8 mouse cellular contexts compared by ENCODE assay signal in genomic region chr7:78924300-78924699, GRCm38 (mm10). TPM values are rescaled to one million over a fixed set of nuclear protein-coding genes. Genes with fewer than 3 reads are reported as not detected.
DNase-seq lines count a peak whose midpoint lies in the region; ATAC-seq and TF ChIP-seq lines count a peak whose summit lies in the region.

No protein-coding gene starts in this region.

- ATAC-seq in lung, postnatal 0 days = peak; percentile 60

- DNase-seq in adrenal gland, adult (ENCODE audit: inconsistent age in 2 of 2, low spot score in 1 of 2) = peak; percentile 65 to 88
- DNase-seq in adrenal gland, adult 8-10 months = no peak
- peak; percentile 62 to 71 for DNase-seq in adrenal gland, adult 18-20 months (ENCODE audit: low spot score in 2 of 2)
- peak; percentile 89 for DNase-seq in embryo, embryonic 11 days
- peak; percentile 81 for DNase-seq in heart, embryonic 10.5 days (ENCODE audit: low spot score)
- peak; percentile 70 to 83 for DNase-seq in layer of hippocampus, adult 2 months (ENCODE audit: low spot score in 2 of 2)
- DNase-seq in lung, postnatal 0 days (ENCODE audit: low spot score) = peak; percentile 77
- DNase-seq in retina, postnatal 1 day = peak; percentile 88

- H3K27ac ChIP-seq in heart, embryonic 10.5 days = no peak overlapping the region; the same call in 1 of the 2 replicates
- no peak overlapping the region for H3K27ac ChIP-seq in layer of hippocampus, adult 2 months
- H3K27ac ChIP-seq in lung, postnatal 0 days (ENCODE audit: low read length) = no peak overlapping the region

- TF ChIP-seq EP300 in lung, postnatal 0 days (IDR thresholded peaks at IDR 0.05) = no peak

- H3K4me1 ChIP-seq in heart, embryonic 10.5 days = no peaks in the 10 kb centered on the region
- H3K4me1 ChIP-seq in lung, postnatal 0 days (ENCODE audit: insufficient read depth, low read depth, low read length) = no peaks in the 10 kb centered on the region

- no peak overlapping the region for H3K4me2 ChIP-seq in lung, postnatal 0 days (replicated peaks; ENCODE audit: low read depth, low read length)

- H3K36me3 ChIP-seq in heart, embryonic 10.5 days = no peaks in the 10 kb centered on the region
- no peaks in the 10 kb centered on the region for H3K36me3 ChIP-seq in lung, postnatal 0 days (ENCODE audit: insufficient read depth, low read length)

- H3K9ac ChIP-seq in lung, postnatal 0 days (replicated peaks; ENCODE audit: low read depth) = no peak overlapping the region

- peak; percentile 97 for TF ChIP-seq CTCF in layer of hippocampus, adult 2 months (conservative IDR thresholded peaks at IDR 0.05)
- TF ChIP-seq CTCF in lung, postnatal 0 days (IDR thresholded peaks at IDR 0.05) = peak; percentile 95

- no peak overlapping the region for H3K4me3 ChIP-seq in heart, embryonic 10.5 days
- no peak overlapping the region for H3K4me3 ChIP-seq in layer of hippocampus, adult 2 months
- H3K4me3 ChIP-seq in lung, postnatal 0 days (ENCODE audit: low read depth, low read length) = no peak overlapping the region

- H3K27me3 ChIP-seq in heart, embryonic 10.5 days (ENCODE audit: insufficient read depth, poor library complexity, severe bottlenecking) = peaks cover 58% of the 10 kb centered on the region
- no peaks in the 10 kb centered on the region for H3K27me3 ChIP-seq in lung, postnatal 0 days (replicated peaks; ENCODE audit: insufficient read depth, low read length)

- WGBS in heart, embryonic 10.5 days = 10% methylated on average over 6 of the region's 6 CpGs
- WGBS in lung, postnatal 0 days = 10% methylated on average over 6 of the region's 6 CpGs

- H3K9me3 ChIP-seq in heart, embryonic 10.5 days = no peaks in the 10 kb centered on the region
- H3K9me3 ChIP-seq in lung, postnatal 0 days (ENCODE audit: low read length) = no peaks in the 10 kb centered on the region

RNA-seq across cellular contexts. Expression of gene Isg20, which starts 11.1 kb away (rescaled TPM):
- 10 to 100 TPM in 1 of 4 experiments, 1 to 10 TPM in 3; 5.0 to 10.9 (median 7.5) TPM for total RNA-seq in adrenal gland, adult 8-10 months (2022)
- total RNA-seq in adrenal gland, adult 18-20 months (2021) = 10 to 100 TPM in 1 of 2 experiments, 1 to 10 TPM in 1; 5.4 to 12.2 TPM
- polyA plus RNA-seq in heart, embryonic 10.5 days (2016; fragmentation: Nextera tagmentation; extraction: Ambion mirVana) = 0.67 and 0.68 TPM in 2 replicates
- total RNA-seq in layer of hippocampus, adult 2 months (2021) = under 1 TPM; 0.34 to 0.49 TPM
- polyA plus RNA-seq in lung, postnatal 0 days (2015; fragmentation: Nextera tagmentation; extraction: Ambion mirVana) = 31.0 and 38.5 TPM in 2 replicates

RNA-seq across cellular contexts. Expression of gene Aen, which starts 28.6 kb away (rescaled TPM):
- 10 to 100 TPM; 45.0 to 51.0 (median 50.0) TPM for total RNA-seq in adrenal gland, adult 8-10 months (2022)
- total RNA-seq in adrenal gland, adult 18-20 months (2021) = 10 to 100 TPM; 45.7 to 52.2 TPM
- polyA plus RNA-seq in heart, embryonic 10.5 days (2016; fragmentation: Nextera tagmentation; extraction: Ambion mirVana) = 51.0 and 57.4 TPM in 2 replicates
- total RNA-seq in layer of hippocampus, adult 2 months (2021) = 10 to 100 TPM; 20.8 to 23.7 TPM
- 19.9 and 20.0 TPM in 2 replicates for polyA plus RNA-seq in lung, postnatal 0 days (2015; fragmentation: Nextera tagmentation; extraction: Ambion mirVana)

Comparison
In these comparisons a context has a peak if more than half of its experiments do, and no peak if none do; other contexts are left out.
1. RNA of gene Isg20, which starts 11.1 kb away (total RNA-seq): 5.4 to 12.2 TPM in adrenal gland, adult 18-20 months and 5.0 to 10.9 TPM in adrenal gland, adult 8-10 months; 0.34 to 0.49 TPM in layer of hippocampus, adult 2 months; every median in the first group is over 4 times any median in the second.